7 mouse cellular contexts compared by ENCODE assay signal in genomic region chr15:12490527-12490926, GRCm38 (mm10).
A peak's percentile ranks its signal among the peaks of the same experiment; 100 is the strongest.
DNase-seq lines count a peak whose midpoint lies in the region; TF ChIP-seq lines count a peak whose summit lies in the region.

No protein-coding gene starts in this region.

- TF ChIP-seq POLR2A in heart, adult 2 months (IDR thresholded peaks at IDR 0.05; ENCODE audit: insufficient read depth, low read depth, low read length) = no peak

- peaks cover 2% of the 10 kb centered on the region; the same call in 1 of the 2 replicates for H3K79me2 ChIP-seq in heart, adult 2 months (replicated peaks; ENCODE audit: control insufficient read depth, insufficient read depth, low read length)

- TF ChIP-seq EP300 in heart, adult 2 months (IDR thresholded peaks at IDR 0.05; ENCODE audit: insufficient read depth, low read depth, low read length) = no peak

- DNase-seq in NIH3T3 (ENCODE audit: low read depth) = peak; percentile 64
- peak; percentile 79 for DNase-seq in adrenal gland, postnatal 14 days
- peak; percentile 67 to 77 for DNase-seq in heart, adult 2 months
- peak; percentile 11 to 42 for DNase-seq in kidney, adult 8-10 months
- peak; percentile 48 to 62 for DNase-seq in lung, postnatal 4 days
- DNase-seq in layer of hippocampus, adult 9-11 months = no peak
- no peak for DNase-seq in c-Kit-positive CD71-positive TER-119-positive erythroid progenitor cells, embryonic 14.5 days (ENCODE audit: low spot score)

- no peak for TF ChIP-seq CTCF in heart, adult 2 months (IDR thresholded peaks at IDR 0.05)

- 15% methylated on average over 7 of the region's 7 CpGs for WGBS in heart, adult 2 months

- peaks cover 22% of the 10 kb centered on the region for H3K4me1 ChIP-seq in heart, adult 2 months (ENCODE audit: control insufficient read depth, insufficient read depth, low read length)

- intact Hi-C loops in heart, adult 2 months (cut with DNase I) = loop anchor here (5.0 kb wide), 1 partner anchor 53 kb away; no protein-coding TSS in a partner anchor

- no peaks in the 10 kb centered on the region for H3K36me3 ChIP-seq in heart, adult 2 months (ENCODE audit: control insufficient read depth, insufficient read depth, low read length)

- peak overlapping the region; percentile 75 for H3K27ac ChIP-seq in heart, adult 2 months

- peak overlapping the region; percentile 35; the same call in 1 of the 2 replicates for H3K4me3 ChIP-seq in heart, adult 2 months

- no peaks in the 10 kb centered on the region for H3K27me3 ChIP-seq in heart, adult 2 months (ENCODE audit: control insufficient read depth, insufficient read depth, low read length)

- no peak overlapping the region; the same call in 1 of the 2 replicates for H3K9ac ChIP-seq in heart, adult 2 months (ENCODE audit: low read depth, low read length)

Comparison
In these comparisons a context has a peak if more than half of its experiments do, and no peak if none do; other contexts are left out.
1. DNase-seq: peak in NIH3T3 (single experiment), adrenal gland, postnatal 14 days (single experiment), heart, adult 2 months (2 of 2), kidney, adult 8-10 months (2 of 2) and lung, postnatal 4 days (2 of 2); none in layer of hippocampus, adult 9-11 months (single experiment) and c-Kit-positive CD71-positive TER-119-positive erythroid progenitor cells, embryonic 14.5 days (single experiment).